Mouse (Mus musculus) thymus, postnatal 14 days (tissue): ENCODE data around the gene Anapc11.

Experiments
- DNase-seq: peaks from one replicate; pipeline ENCODE4 v3.0.0; 2021

Anapc11 gene

DNA sequence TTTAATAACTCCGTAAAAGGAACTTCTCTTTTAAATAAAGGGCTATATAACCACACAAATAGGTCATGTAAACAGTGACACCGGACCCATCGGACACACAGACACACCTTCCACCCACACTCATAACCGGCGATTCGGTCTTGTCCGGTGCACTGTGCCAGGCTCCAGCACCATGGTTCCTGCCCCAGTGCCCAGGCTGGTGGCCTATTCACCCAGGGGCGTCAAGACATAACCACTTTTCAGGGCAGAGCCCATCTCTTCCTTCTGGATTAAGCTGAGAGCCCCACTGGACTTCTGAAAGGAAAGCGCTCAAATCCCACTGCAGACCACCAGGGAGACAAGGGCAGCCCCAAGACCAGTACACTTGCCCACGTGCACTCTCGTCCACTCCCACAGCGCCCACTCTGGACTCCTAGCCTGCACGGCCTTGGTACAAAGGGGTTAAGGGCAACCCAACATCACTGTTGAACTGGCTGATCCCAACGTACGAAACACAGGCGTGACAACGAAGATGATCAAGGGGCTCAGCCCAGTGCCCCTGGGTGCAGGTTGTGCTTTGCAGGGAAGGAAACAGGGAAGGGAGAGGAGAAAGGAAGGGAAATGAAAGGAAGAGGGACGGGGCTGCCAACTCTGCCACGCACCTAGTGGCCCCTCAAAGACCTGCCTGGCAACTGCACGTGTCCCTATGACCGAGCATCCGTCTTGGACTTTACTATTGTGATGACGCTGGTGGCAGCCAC is 30.6 kb downstream of the Anapc11 start:
- DNase-seq = no peak

DNA sequence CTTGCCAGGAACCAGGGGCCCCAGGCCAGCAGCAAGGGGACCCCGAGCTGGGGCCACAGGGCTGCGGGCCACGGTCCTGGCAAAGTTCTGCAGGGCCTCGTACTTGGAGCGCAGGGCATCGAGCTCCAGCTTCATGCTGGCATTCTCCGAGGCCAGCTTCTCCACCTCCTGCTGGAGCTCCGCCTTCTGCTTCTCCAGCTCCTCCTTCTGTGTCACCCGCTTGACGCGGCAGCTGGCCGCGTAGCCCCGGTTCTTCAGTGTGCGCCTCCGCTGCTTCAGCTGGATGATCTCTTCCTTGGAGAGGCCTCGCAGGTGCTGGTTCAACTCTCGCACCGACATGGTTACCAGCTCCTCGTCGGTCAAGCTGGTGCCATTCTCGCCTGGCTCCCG is 31.1 kb downstream of the Anapc11 start:
- peak; percentile 83 for DNase-seq

DNA sequence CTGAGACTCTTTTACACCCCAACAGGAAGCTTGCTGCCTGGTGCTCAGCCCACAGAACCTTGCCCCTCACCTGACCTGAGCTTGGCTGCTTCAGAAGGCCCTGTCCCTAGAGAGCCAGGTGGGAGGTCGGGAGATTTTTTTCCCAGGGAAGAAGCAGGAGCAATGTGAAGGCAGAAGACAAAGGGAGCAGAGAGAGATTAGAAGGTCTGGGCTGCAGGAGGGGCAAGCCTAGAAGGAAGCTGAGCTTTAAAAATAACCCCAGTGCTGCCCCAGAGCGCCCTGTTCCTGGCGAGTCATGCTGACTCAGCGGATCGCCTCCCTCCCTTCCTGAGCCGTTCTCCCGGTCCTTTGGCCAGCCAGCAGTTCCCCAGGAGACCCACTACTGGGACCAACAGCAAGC is 31.7 kb downstream of the Anapc11 start:
- DNase-seq = no peak

DNA sequence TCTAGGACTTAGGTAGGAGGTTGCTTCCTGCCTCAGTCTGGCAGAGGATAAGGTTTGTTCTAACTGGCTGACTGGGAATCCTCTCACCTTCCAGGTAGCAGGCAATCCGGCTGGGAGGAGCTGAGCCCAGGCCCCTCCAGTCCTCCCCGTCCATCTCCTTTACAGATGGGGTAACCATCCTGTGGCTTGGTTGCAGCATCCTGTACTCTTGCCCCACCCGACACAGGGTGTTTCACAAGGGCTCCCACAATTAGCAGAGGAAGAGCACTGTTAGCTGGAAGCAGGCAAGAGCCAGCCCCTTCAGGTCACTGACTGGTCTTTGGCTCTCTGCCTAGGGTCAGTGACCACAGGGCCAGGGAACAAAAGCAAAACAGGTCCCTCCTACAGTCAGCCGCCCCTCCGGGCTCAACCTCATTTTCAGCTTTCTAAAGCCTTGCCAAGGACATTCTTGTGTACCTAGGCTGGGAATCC is 32.2 kb downstream of the Anapc11 start:
- DNase-seq = no peak

DNA sequence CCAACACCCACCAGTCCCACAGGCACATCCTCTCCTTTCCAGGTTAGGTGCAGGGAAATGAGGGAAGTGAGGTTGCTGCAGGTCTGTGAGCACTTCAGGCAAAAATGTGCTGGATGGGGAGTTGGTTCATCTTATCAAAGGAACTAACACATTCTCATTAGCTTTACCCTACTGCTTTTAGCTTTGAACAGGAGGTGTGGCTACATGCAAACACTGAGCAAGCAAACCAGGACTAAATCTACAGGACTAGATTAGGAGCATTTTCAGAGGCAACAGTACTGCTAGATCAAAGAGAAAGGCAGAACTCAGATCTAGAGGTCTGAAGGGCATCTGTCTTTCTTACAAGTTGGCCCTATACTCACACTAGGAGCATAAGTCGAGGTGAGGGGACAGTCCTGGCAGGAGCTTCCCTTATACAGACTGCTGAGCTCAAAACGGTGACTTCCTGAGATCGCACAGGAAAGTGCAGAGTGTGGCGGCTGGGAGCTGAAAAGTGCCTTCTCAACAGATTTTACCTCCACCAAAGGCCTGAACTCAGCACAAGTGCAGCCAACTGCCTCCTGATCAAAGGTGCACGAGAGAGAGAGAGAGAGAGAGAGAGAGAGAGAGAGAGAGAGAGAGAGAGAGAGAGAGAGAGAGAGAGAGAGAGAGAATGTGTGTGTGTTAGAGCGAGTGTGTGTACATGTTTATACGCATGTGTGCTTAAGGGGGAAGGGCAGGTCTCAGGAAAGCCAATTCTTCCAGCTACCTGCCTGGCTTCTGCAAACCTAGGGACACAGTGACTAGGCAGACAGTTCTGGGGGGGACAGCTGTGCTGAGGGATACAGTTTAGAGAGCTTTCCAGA is 32.9 kb downstream of the Anapc11 start:
- peak; percentile 50 for DNase-seq

DNA sequence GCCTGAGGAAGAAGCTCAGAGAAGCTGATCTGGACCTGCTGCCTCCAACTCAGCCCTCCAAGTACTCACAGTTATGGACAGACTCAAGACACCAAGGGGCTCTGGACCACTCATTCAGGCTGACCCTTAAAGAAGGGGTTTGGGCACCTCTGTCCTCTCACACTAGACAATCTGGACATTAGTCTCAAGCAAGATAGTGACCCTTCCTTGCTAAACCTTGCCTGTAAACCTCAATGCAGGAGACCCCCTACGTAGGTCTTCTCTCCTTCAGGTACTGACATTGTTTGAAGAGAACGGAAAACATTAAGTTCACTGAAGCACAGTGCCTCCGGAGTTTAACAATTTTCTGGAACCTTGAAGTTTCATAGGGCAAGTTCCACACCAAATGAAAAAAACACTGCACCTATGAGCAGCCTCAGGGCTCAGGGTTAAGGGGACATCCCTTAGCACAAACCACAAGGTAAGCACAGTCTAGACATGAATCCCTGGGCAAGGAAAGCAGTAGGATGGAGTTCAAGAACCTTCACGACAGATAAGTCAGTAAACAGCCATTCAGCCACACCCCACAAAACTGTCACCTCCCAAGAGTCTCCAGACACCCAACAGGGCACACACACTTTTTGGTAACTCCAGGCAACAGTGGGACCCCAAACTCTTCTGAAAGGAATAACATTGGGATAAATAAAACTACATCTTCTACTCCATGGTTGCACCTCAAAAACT is 33.7 kb downstream of the Anapc11 start:
- DNase-seq = no peak

DNA sequence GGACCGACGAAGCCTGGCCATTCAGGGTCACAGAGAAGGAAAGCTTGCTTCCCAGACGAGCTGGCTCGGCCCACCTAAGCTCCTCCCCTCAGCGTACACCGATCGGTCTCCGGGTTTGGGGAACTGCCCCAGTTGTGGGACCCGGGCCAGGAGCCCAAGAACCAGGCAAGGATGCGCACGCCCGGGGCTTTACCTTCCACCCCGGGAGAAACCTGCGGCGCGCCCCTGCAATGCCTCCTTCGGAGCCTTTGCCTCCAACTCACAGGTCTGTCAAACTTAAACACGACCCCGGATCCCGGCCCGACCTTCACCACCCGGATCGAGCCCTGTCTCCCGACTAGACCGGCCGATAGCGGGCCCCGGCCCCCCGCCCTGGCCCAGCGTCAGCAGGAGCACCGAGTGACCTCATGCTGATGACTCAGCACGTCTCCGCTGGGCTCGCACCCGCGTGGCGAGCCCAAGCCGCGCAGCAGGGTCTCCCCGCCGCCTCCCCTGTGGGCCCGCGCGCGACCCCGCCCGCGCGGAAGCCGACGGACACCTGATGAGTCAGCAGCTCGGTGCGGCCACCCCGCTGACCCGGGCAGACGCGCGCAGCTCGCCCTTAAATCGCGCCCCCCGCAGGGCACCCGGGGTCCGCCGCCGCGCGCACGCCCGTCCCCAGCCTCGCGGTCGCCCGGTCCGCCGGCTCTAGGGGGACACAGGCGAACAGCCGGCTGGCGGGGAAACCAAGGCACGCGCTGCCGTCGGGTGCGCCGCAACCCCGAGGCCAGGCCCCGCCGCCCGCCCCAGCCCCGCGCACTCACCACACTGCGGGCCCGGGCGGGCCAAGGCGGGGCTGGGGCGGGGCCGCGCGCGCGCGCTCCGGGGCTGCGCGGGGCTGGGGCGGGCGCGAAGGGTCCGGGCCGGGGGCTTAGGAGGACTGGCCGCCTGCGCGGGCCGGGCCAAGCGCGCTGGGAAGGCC is 34.6 kb downstream of the Anapc11 start:
- DNase-seq = peak; percentile 60

DNA sequence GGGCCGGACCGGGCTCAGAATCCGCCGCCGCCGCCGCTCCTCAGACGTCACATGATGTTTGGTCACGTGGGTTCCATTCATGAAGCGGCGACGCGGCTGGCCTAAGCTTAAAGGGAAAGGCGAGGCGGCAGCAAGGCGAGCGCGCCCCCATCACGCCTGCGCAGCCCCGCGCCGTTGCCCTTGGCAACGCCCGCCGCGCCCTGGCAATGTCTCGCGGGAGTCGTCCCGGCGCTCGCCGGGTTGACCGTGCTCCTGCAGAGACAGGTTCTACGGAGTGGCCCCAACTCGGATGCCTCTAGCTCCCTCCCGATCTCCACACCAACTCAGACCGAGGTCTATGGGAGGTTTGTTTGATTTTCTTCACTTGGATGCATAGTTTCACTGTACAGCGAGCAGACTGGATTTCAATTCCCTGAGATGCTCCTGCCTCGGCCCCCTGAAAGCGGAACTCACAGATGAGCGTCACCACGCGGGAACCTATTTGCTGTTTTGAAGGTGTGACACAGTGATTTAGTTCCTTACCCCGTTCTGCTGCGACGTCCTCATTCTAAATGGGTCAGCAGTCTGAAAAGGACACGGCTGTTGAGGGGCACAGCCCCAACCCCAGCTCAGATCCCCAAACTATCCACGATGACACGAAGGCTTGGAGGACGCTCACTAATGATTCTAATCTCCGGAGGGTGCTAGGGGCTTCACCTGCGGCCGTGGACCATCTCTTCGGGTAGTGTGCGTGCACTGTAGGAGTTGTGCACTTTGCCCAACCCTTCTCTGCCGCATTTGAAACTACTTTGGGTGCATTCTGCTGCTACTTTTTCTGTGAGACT is 35.5 kb downstream of the Anapc11 start, which contains the start of gene Mafg:
Mafg (minus strand) TSS at position 81 of the 824 bp plus-strand sequence.
- peak; percentile 91 for DNase-seq

DNA sequence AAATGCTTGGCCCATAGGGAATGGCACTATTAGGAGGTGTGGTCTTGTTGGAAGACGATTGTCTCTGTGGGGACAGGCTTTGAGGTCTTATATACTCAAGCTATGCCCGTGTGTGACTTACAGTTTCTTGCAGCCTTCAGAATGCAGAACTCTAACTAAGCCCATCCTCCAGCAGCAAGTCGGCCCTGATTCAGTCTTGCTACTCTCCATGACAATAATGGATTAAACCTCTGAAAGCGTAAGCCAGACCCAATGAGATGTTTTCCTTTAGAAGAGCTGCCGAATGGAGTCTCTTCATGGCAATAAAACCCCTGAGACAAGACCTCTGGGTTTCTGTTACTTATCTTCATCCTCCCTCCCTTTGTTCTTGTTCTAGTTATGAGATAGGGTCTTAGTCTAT is 36.6 kb downstream of the Anapc11 start:
- DNase-seq = no peak

DNA sequence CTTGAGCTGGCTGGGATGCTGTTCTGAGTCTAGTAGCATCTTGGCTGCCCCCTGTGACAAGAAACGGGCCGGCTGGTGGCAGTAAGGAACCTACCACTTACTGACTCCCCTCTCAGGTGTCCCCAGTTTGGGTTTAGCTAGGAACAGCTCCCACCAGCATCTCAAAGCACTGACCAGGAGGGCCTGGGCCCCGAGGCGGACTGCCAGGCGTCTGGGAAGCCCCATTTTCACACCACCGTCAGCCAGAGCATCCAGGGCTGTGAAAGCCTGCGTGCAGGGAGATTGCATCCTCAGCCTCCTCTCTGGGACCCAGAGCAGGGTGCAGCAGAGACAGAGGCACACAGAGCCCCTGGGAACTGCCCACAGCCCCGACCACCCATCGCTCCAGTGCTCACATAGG is 43.0 kb downstream of the Anapc11 start:
- no peak for DNase-seq

DNA sequence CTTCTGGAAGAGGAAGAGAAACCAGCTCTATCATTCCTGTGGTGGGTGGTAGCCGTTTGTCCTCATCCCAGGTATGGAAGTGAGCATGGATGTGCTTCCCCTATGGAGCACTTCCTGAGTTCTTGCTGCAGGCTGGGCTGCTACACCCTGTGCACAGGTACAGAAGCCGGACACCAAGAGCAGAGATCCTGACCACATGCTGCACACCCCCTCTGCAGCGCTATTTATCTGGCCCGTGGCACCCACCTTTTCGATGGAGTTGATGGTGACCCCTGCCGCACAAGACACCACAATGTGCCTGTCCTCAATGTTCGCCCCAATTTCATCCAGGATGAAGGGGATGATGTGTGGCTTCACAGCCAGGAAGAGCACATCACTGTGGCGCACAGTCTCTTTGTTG is 43.6 kb downstream of the Anapc11 start:
- DNase-seq = no peak

DNA sequence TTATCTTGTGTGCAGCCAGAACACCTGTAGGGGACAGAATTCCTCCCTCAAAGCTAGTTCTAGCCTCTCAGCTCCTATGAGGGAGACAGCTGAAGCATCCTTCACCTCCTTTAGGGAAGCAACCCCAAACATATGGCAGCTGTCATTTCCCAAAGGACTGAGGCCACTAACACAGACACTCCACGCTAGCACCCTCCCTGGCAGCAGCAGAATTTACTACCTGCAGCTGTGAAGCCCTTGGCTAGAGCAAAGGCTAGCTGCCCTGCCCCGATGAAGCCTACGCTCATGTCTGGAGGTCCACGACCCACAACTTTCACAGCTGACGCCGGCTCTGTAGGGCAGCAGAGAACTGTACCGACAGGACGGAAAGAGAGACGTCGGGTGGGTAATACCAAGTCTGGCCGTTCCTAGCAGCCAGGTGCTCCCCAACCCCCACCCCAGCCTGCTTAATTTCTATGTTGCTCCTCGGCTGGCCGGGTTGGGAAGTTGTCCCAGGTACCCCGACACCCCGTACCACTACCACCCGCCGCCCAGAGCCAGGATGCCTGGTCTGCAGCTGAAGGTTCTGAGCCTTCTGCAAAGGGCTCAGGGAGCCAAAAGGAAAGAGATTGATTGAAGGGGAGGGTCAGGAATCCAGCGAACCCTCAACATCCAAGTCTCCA is 44.8 kb downstream of the Anapc11 start:
- peak; percentile 48 for DNase-seq

DNA sequence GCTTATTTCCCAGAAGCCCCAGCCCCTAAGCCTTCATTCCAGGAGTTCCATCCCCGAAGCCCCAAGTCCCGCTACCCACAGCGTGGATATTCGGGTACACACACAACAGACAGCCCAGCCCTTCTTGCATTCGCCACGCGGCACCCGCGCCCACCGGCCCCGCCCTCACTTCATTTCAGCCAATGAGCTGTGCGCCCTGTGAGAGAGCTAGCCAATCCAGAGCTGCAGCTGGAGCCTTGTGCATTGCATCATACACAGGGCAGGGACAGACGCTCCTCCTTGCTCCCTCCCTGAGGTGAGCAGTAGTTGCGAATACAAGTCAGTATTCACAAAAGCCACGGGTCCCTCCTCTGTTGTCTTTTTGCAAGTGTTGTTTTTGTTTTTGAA is 45.4 kb downstream of the Anapc11 start, which contains the start of gene Pycr1:
Pycr1 (minus strand) TSS at position 169 of the 387 bp plus-strand sequence.
- peak; percentile 96 for DNase-seq

DNA sequence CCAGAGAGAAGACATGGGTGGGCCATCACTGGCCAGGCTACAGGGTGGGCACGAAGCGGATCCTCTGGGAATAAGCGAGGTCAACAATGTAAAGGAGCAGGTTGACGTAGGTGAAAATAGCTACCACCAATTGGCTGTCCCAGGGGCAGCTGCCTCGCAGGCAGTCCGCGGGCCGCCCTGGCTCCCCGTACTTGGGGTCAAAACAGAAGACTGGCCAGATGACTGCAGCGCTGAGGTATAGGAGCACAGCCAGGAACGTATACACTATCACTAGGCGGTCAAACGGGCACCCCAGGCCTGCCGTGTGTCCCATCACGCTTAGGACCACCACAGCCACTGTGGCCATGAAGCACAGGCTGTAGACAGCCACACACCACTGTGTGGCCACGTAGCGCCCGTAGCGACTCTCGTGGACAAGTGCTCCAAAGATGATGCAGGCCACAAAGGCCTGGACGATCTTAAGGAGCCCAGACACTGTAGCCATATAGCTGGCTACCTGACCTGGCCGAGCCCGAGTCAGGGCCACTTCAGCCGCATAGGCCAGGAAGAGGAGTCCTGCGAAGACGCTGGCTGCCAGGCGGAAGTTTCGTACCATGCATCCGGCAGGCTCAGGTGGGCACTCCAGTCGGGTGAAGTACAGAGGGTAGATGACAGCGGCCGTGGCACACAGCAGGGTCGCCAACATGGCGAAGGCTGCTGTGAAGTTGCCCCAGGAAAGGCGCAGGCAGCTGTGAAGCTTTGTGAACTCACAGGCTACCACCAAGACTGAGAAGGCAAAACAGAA is 49.0 kb downstream of the Anapc11 start:
- peak; percentile 13 for DNase-seq

DNA sequence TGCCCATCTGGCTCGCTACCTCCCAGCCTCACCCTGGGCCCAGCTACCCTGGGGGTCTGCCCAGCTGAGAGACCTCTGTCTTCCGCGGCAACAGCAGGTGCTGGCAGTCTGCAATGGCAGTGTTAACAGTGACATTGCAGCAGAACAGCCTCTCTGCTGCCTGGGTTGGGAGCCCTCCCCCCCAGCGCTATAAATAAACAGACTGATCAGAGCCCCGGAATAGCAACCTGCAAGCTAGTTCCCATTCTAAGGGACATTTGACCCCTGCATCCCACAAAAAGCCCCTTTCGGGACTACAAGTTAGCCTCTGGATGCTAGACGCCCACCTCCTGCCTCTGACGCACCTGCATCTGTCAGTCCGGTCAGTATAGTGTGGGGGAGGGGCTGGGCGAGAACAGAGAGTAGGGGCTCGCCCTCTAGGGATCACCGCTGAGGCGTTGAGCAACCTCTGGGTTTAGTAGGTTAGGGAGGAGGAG is 49.8 kb downstream of the Anapc11 start, which contains the start of gene Myadml2:
Myadml2 (minus strand) TSS at position 158 of the 476 bp plus-strand sequence.
- DNase-seq = peak; percentile 65

DNA sequence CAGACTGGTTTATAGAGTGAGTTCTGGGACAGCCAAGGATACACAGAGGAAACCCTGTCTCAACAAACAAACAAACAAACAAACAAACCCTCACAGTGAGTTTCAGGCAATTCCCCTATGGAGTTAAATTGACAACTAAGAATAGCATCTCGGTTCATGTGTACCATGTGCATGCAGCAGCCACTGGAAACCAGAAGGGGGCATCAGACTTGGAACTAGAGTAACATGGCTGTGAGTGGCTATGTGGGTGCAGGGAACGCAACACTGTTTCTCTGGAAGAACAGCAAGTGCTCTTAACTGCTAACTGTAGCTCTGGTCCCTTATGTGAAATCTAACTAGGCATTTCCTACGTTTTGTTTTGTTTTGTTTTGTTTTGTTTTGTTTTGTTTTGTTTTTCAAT is 53.7 kb downstream of the Anapc11 start:
- DNase-seq = no peak

DNA sequence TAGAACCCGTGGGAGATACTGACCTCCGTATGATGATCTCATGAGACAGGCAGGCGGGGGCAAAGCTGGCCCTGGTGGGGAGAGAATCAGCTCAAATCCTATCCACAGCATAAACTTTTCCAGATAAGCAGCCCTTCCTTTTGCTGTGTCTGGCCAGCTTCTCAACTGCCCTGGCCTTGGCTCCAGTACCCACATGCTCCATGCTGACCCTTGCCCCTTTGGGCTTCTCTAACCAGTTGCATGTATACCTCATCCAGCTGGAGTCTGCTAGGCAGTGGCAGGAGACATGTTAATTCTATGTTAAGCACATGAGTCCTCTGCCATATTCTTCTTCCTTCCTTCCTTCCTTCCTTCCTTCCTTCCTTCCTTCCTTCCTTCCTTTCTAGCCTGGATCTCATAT is 56.5 kb downstream of the Anapc11 start:
- no peak for DNase-seq

DNA sequence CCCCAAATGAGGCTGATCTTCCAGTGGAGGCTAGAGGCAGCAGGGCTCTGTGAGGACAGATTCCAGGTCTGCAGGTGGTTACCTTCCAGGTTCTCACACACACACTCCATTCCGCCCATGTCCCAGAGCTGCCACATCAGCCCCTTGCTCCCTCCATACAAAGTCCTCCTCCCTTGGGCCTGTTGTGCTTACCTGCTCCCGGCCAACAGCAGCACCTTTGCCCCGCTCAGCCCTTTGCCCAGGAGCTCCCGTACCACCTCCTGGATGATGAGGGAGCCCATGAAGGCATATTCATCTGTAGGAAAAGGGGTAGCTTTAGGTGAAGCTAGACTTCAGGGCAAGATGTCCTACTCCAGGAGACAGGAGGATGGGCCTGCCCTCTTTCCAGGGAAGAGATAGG is 59.1 kb downstream of the Anapc11 start:
- no peak for DNase-seq
